Mouse (Mus musculus) MEL (cell line): ENCODE data around the gene Vsir.

ENCODE experiments used
- CHD2 ChIP-seq: IDR thresholded peaks from 2 replicates; pipeline ENCODE4 v1.6.1; 2011; ENCODE audit warnings: low read length, improper control_type of control experiment
- CTCF ChIP-seq, 3 experiments: IDR thresholded peaks in 2 of 3; conservative IDR thresholded peaks in 1 of 3; 2 replicates each; pipeline ENCODE4 v1.5.1; 2011 to 2012; ENCODE audit warnings: low read length in 3 of 3, low read depth in 2 of 3, mild to moderate bottlenecking in 2 of 3, improper control_type of control experiment in 1 of 3, inconsistent platforms in 1 of 3, mixed read lengths in 1 of 3, moderate library complexity in 1 of 3; ENCODE audit not compliant: control insufficient read depth in 1 of 3, insufficient read depth in 1 of 3, poor library complexity in 1 of 3, severe bottlenecking in 1 of 3
- E2F4 ChIP-seq: IDR thresholded peaks from 2 replicates; pipeline ENCODE4 v1.6.1; 2011; ENCODE audit warnings: low read depth, low read length, improper control_type of control experiment, borderline replicate concordance
- ETS1 ChIP-seq: IDR thresholded peaks from 2 replicates; pipeline ENCODE4 v1.6.1; 2012; ENCODE audit warnings: low read depth, mild to moderate bottlenecking, inconsistent platforms, low read length, improper control_type of control experiment, moderate library complexity
- HCFC1 ChIP-seq: IDR thresholded peaks from 2 replicates; pipeline ENCODE4 v1.6.1; 2012; ENCODE audit warnings: low read depth, mild to moderate bottlenecking, inconsistent platforms, low read length, improper control_type of control experiment, moderate library complexity
- SIN3A ChIP-seq: IDR thresholded peaks from 2 replicates; pipeline ENCODE4 v1.6.1; 2012; ENCODE audit warnings: low read length, improper control_type of control experiment, inconsistent platforms
- SMC3 ChIP-seq: IDR thresholded peaks from 2 replicates; pipeline ENCODE4 v1.6.1; 2011; ENCODE audit warnings: low read depth, low read length, improper control_type of control experiment
- TAL1 ChIP-seq: IDR thresholded peaks from 2 replicates; pipeline ENCODE4 v1.6.1; 2012; ENCODE audit warnings: mild to moderate bottlenecking, inconsistent platforms, low read length, moderate library complexity, mixed read lengths
- USF1 ChIP-seq: IDR thresholded peaks from 2 replicates; pipeline ENCODE4 v1.6.1; 2014; ENCODE audit warnings: low read depth, mild to moderate bottlenecking, inconsistent platforms, low read length, improper control_type of control experiment, moderate library complexity
- ZKSCAN1 ChIP-seq: IDR thresholded peaks from 2 replicates; pipeline ENCODE4 v1.6.1; 2012; ENCODE audit warnings: low read depth, mild to moderate bottlenecking, inconsistent platforms, low read length, improper control_type of control experiment, moderate library complexity

DNA sequence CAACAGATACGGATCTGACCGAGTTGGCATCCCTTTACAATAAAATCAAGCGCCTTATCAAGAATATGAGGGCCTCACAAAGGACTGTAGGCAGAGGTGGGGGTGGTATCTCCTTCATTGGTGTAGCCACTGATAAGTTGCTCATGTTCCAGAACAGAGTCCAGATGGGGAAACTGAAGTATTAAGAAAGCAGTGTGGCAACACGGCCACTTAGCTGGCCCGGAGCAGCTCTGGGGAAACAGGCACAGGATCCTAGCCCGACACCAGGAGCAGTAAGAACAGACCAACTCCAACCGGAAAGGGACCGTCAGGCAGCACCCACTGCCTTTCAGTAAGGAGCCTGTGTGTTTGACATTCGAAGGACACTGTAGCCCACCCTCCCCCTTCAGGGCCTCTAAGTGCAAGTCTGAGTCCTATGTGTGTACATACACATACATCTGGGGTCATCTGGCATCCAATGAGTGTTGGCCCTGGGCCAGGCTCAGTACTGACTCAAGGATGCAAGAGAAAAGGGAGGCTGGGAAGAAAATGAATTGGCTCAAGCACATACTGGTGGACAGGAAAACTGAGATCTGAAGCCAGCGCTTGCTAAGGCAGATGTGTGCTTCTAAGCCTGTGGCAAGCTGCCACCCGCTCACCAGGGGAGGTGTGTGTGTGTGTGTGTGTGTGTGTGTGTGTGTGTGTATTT is 17.5 kb upstream of the Vsir start:
- TF ChIP-seq CHD2 (no peak), CTCF (IDR thresholded peaks at IDR 0.05 in 2 of 3, conservative IDR thresholded peaks at IDR 0.05 in 1 of 3; ENCODE audit: control insufficient read depth in 1 of 3, insufficient read depth in 1 of 3, low read depth in 2 of 3, low read length in 3 of 3, poor library complexity in 1 of 3, severe bottlenecking in 1 of 3) (no peak), SMC3 (no peak), ZKSCAN1 (no peak), ETS1 (no peak), USF1 (no peak), TAL1 (no peak), E2F4 (no peak), HCFC1 (no peak), SIN3A (no peak)
